Mouse (Mus musculus) kidney, embryonic 16.5 days (tissue): ENCODE measurements around the gene Trim63. TPM values are rescaled to one million over a fixed set of nuclear protein-coding genes. Genes with fewer than 3 reads are reported as not detected.
"Not testable (repeated sequence)": the region's sequence is repeated elsewhere in the genome, so short reads cannot be mapped to it uniquely, and the experiment has no call there.

ENCODE experiments used
- ATAC-seq: fragments of 200-750 bp; cut with Nextera tagmentation; 2 replicates; pipeline ENCODE4 v1.8.0; 2017; ENCODE audit warnings: moderate TSS enrichment; ENCODE audit not compliant: low FRiP score, low TSS enrichment
- H3K27ac ChIP-seq: fragments of 300-500 bp; sonication (generic); 2 replicates; pipeline ENCODE4 v1.5.1; 2014; ENCODE audit warnings: low read length
- H3K27me3 ChIP-seq: fragments of 300-500 bp; sonication (generic); 2 replicates; pipeline ENCODE4 v1.6.1; 2014; ENCODE audit warnings: low read length, control low read depth, mixed read lengths; ENCODE audit not compliant: insufficient read depth
- H3K36me3 ChIP-seq: fragments of 300-500 bp; sonication (generic); 2 replicates; pipeline ENCODE4 v1.6.1; 2014; ENCODE audit warnings: low read length, control low read depth, mixed read lengths; ENCODE audit not compliant: insufficient read depth
- H3K4me1 ChIP-seq: fragments of 300-500 bp; sonication (generic); 2 replicates; pipeline ENCODE4 v1.6.1; 2014; ENCODE audit warnings: low read length, control low read depth, mixed read lengths; ENCODE audit not compliant: insufficient read depth
- H3K4me2 ChIP-seq: fragments of 300-500 bp; sonication (generic); replicated peaks from 2 replicates; pipeline ENCODE4 v1.6.1; 2014; ENCODE audit warnings: low read depth, low read length
- H3K4me3 ChIP-seq: fragments of 300-500 bp; sonication (generic); 2 replicates; pipeline ENCODE4 v1.5.1; 2014; ENCODE audit warnings: mild to moderate bottlenecking, low read length
- H3K9ac ChIP-seq: fragments of 300-500 bp; sonication (generic); replicated peaks from 2 replicates; pipeline ENCODE4 v1.6.1; 2014; ENCODE audit warnings: low read length
- H3K9me3 ChIP-seq: fragments of 300-500 bp; sonication (generic); 2 replicates; pipeline ENCODE4 v1.6.1; 2016; ENCODE audit warnings: low read length, control low read depth
- WGBS: fragments of 180-500 bp; shearing (Covaris S2); extraction: QIAGEN DNeasy Blood & Tissue Kit; methylation state at CpG from one replicate; pipeline ENCODE4 v1.1.7; 2014; 5-methylcytosine and 5-hydroxymethylcytosine counted together
- polyA plus RNA-seq: library from polyadenylated mRNA; unstranded; fragments of >200 nt; fragmentation: Nextera tagmentation; extraction: Ambion mirVana; gene quantifications from 2 replicates; pipeline ENCODE4 v1.2.1, GENCODE M21; 2015

The Trim63 gene
- polyA plus RNA-seq, 1 experiment from 2014 or later = 4.1 TPM

- peak overlapping the region; percentile 81 for H3K27ac ChIP-seq
- H3K4me2 ChIP-seq = no peak overlapping the region
- WGBS = 61% methylated on average over 5 of the region's 5 CpGs
- H3K27me3 ChIP-seq = no peaks in the 10 kb centered on the region
- H3K36me3 ChIP-seq = no peaks in the 10 kb centered on the region
- H3K4me1 ChIP-seq = 0 out of 2 replicates have a peak, but pooled peaks cover 4% of the 10 kb centered on the region
- H3K9ac ChIP-seq = no peak overlapping the region
- H3K4me3 ChIP-seq = no peak overlapping the region
- H3K9me3 ChIP-seq = no peaks in the 10 kb centered on the region
- peak; percentile 74 for ATAC-seq
Observed at GRCm38 (mm10) chr4:134326859-134327530, 12.1 kb downstream of the Trim63 start.

GRCm38 (mm10) chr4:134328151-134328550 lies 13.2 kb downstream of the Trim63 start:
- H3K9ac ChIP-seq = no peak overlapping the region
- 0 out of 2 replicates have a peak, but pooled peaks cover 4% of the 10 kb centered on the region for H3K4me1 ChIP-seq
- no peaks in the 10 kb centered on the region for H3K9me3 ChIP-seq
- no peak overlapping the region for H3K4me3 ChIP-seq
- H3K27me3 ChIP-seq = no peaks in the 10 kb centered on the region
- H3K27ac ChIP-seq = peak overlapping the region; percentile 81; the same call in 1 of the 2 replicates
- H3K4me2 ChIP-seq = no peak overlapping the region
- peak; percentile 37; the same call in 1 of the 2 replicates for ATAC-seq
- H3K36me3 ChIP-seq = no peaks in the 10 kb centered on the region
- 46% methylated on average over 8 of the region's 8 CpGs for WGBS

- no peak for ATAC-seq
- WGBS = 85% methylated on average over 8 of the region's 8 CpGs
Observed at GRCm38 (mm10) chr4:134328832-134329231, 13.9 kb downstream of the Trim63 start.

GRCm38 (mm10) chr4:134330281-134330680 lies 15.4 kb downstream of the Trim63 start:
- Histone ChIP-seq H3K4me1 (0 out of 2 replicates have a peak, but pooled peaks cover 4% of the 10 kb centered on the region), H3K9me3 (no peaks in the 10 kb centered on the region), H3K36me3 (no peaks in the 10 kb centered on the region), H3K4me3 (no peak overlapping the region), H3K9ac (no peak overlapping the region), H3K27ac (no peak overlapping the region), H3K27me3 (no peaks in the 10 kb centered on the region), H3K4me2 (no peak overlapping the region)
- WGBS = 55% methylated on average over 5 of the region's 5 CpGs
- no peak for ATAC-seq

More at GRCm38 (mm10) chr4:134328832-134329231, 13.9 kb downstream of the Trim63 start:
- H3K9ac ChIP-seq = no peak overlapping the region
- no peak overlapping the region for H3K4me2 ChIP-seq
- no peaks in the 10 kb centered on the region for H3K27me3 ChIP-seq
- 0 out of 2 replicates have a peak, but pooled peaks cover 4% of the 10 kb centered on the region for H3K4me1 ChIP-seq
- no peak overlapping the region for H3K27ac ChIP-seq
- H3K36me3 ChIP-seq = no peaks in the 10 kb centered on the region
- H3K9me3 ChIP-seq = no peaks in the 10 kb centered on the region
- H3K4me3 ChIP-seq = no peak overlapping the region

GRCm38 (mm10) chr4:134341231-134341630 lies 26.3 kb downstream of the Trim63 start:
- not testable (repeated sequence) for H3K27ac ChIP-seq, ATAC-seq, H3K4me2 ChIP-seq, H3K4me3 ChIP-seq, H3K9me3 ChIP-seq, H3K9ac ChIP-seq, H3K36me3 ChIP-seq
- Histone ChIP-seq H3K27me3 (peaks cover 36% of the 10 kb centered on the region), H3K4me1 (peaks cover 13% of the 10 kb centered on the region)
- WGBS = 76% methylated on average over 6 of the region's 6 CpGs

GRCm38 (mm10) chr4:134342213-134342779 lies 27.4 kb downstream of the Trim63 start:
- no peak overlapping the region; the same call in 1 of the 2 replicates for H3K4me3 ChIP-seq
- peaks cover 36% of the 10 kb centered on the region for H3K27me3 ChIP-seq
- H3K36me3 ChIP-seq = no peaks in the 10 kb centered on the region
- H3K9me3 ChIP-seq = no peaks in the 10 kb centered on the region
- no peak overlapping the region for H3K9ac ChIP-seq
- H3K27ac ChIP-seq = no peak overlapping the region
- H3K4me1 ChIP-seq = peaks cover 13% of the 10 kb centered on the region
- ATAC-seq = no peak
- peak overlapping the region; percentile 53; the same call in 1 of the 2 replicates for H3K4me2 ChIP-seq
- 46% methylated on average over 11 of the region's 11 CpGs for WGBS

- Histone ChIP-seq H3K4me2 (peak within 1 kb of the TSS; percentile 53), H3K9ac (peak within 1 kb of the TSS; percentile 56)
Observed at GRCm38 (mm10) chr4:134343071-134344031, 28.4 kb downstream of the Trim63 start, which contains the start of gene Slc30a2. Gene Slc30a2 (plus strand): TSS chr4:134343181.

GRCm38 (mm10) chr4:134344620-134345019 lies 29.7 kb downstream of the Trim63 start:
- H3K27me3 ChIP-seq = peaks cover 36% of the 10 kb centered on the region
- H3K27ac ChIP-seq = no peak overlapping the region
- WGBS = 51% methylated on average over 3 of the region's 3 CpGs

More at GRCm38 (mm10) chr4:134343071-134344031, 28.4 kb downstream of the Trim63 start, which contains the start of gene Slc30a2:
- H3K4me1 ChIP-seq = peaks cover 13% of the 10 kb centered on the region
- peak within 1 kb of the TSS; percentile 37 for H3K4me3 ChIP-seq
- H3K27me3 ChIP-seq = peaks cover 36% of the 10 kb centered on the region
- no peaks in the 10 kb centered on the region for H3K9me3 ChIP-seq
- H3K36me3 ChIP-seq = no peaks in the 10 kb centered on the region
- no peak within 1 kb of the TSS for H3K27ac ChIP-seq
- ATAC-seq = peak; percentile 35; the same call in 1 of the 2 replicates
- WGBS = 1% methylated on average over 58 of the region's 61 CpGs

GRCm38 (mm10) chr4:134345802-134346201 lies 30.9 kb downstream of the Trim63 start:
- peaks cover 13% of the 10 kb centered on the region for H3K4me1 ChIP-seq
- H3K36me3 ChIP-seq = no peaks in the 10 kb centered on the region
- H3K4me2 ChIP-seq = no peak overlapping the region
- WGBS = 93% methylated on average over 15 of the region's 15 CpGs
- H3K27ac ChIP-seq = no peak overlapping the region
- H3K27me3 ChIP-seq = peaks cover 36% of the 10 kb centered on the region
- H3K4me3 ChIP-seq = no peak overlapping the region
- no peaks in the 10 kb centered on the region for H3K9me3 ChIP-seq
- no peak overlapping the region for H3K9ac ChIP-seq
- no peak for ATAC-seq

More at GRCm38 (mm10) chr4:134344620-134345019, 29.7 kb downstream of the Trim63 start:
- ATAC-seq = no peak
- Histone ChIP-seq H3K9ac (no peak overlapping the region), H3K36me3 (no peaks in the 10 kb centered on the region), H3K9me3 (no peaks in the 10 kb centered on the region), H3K4me3 (no peak overlapping the region), H3K4me2 (no peak overlapping the region), H3K4me1 (peaks cover 13% of the 10 kb centered on the region)
